Mouse (Mus musculus) cortical plate, adult 2 months (tissue): Measurements from ENCODE around the gene Tbl1xr1.

Experiments
- CTCF ChIP-seq: fragments of 200-500 bp; IDR thresholded peaks from 2 replicates; pipeline ENCODE4 v1.5.1; 2011; ENCODE audit warnings: mild to moderate bottlenecking, control low read depth, low read length; ENCODE audit not compliant: insufficient read depth; ENCODE audit errors: extremely low read depth
- POLR2A ChIP-seq: fragments of 200-500 bp; IDR thresholded peaks from 2 replicates; pipeline ENCODE4 v1.6.1; 2011; ENCODE audit warnings: mild to moderate bottlenecking, low read length, control low read depth; ENCODE audit not compliant: insufficient read depth; ENCODE audit errors: extremely low read depth

DNA sequence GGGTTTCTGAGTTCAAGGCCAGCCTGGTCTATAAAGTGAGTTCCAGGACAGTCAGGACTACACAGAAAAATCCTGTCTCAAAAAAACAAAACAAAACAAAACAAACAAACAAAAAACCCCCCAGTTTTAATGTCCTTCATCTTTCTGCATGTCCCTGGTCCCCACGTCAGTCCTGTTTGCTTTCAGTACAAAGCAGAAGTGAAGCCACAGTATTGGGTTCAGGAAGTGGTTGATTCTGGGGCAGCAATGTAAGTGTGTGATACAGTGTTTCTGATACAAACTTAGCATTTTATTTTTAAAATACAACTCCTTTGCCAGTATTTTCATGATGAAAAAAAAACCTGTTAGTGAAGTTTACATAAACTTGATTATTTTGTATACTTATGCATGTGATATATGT lies 76.3 kb downstream of the Tbl1xr1 start:
- TF ChIP-seq CTCF (no peak), POLR2A (no peak)
